Mouse (Mus musculus) spleen, adult 2 months (tissue): Measurements from ENCODE around the gene Ucp2. TPM values are rescaled to one million over a fixed set of nuclear protein-coding genes. Genes with fewer than 3 reads are reported as not detected.

ENCODE experiments used
- DNase-seq, 2 experiments: peaks; one replicate each; pipeline versions ENCODE4 v3.0.0 to v3.0.0-alpha.2; 2012 to 2021; ENCODE audit warnings: low spot score in 2 of 2, low read depth in 1 of 2
- H3K27ac ChIP-seq: fragments of 200-500 bp; 2 replicates; pipeline ENCODE4 v1.5.1; 2012; ENCODE audit warnings: low read length, inconsistent platforms; ENCODE audit not compliant: insufficient read depth
- H3K27me3 ChIP-seq: fragments of 200-500 bp; 2 replicates; pipeline ENCODE4 v1.6.1; 2012; ENCODE audit warnings: mild to moderate bottlenecking, moderate library complexity, low read length, inconsistent platforms; ENCODE audit not compliant: control insufficient read depth, insufficient read depth
- H3K36me3 ChIP-seq: fragments of 200-500 bp; 2 replicates; pipeline ENCODE4 v1.6.1; 2012; ENCODE audit warnings: mild to moderate bottlenecking, low read length, inconsistent platforms; ENCODE audit not compliant: control insufficient read depth, insufficient read depth
- H3K4me1 ChIP-seq: fragments of 200-500 bp; 2 replicates; pipeline ENCODE4 v1.6.1; 2011; ENCODE audit warnings: inconsistent platforms; ENCODE audit not compliant: control insufficient read depth, insufficient read depth, insufficient read length
- H3K4me3 ChIP-seq: fragments of 200-500 bp; 2 replicates; pipeline ENCODE4 v1.5.1; 2011; ENCODE audit warnings: mild to moderate bottlenecking, inconsistent platforms; ENCODE audit not compliant: insufficient read depth, insufficient read length; ENCODE audit errors: extremely low read depth
- CTCF ChIP-seq: fragments of 200-500 bp; IDR thresholded peaks from 2 replicates; pipeline ENCODE4 v1.5.1; 2011; ENCODE audit warnings: mild to moderate bottlenecking, inconsistent platforms; ENCODE audit not compliant: insufficient read depth, insufficient read length, insufficient replicate concordance; ENCODE audit errors: extremely low read depth
- POLR2A ChIP-seq: fragments of 200-500 bp; IDR thresholded peaks from 2 replicates; pipeline ENCODE4 v1.6.1; 2011; ENCODE audit warnings: low read depth, low read length, inconsistent platforms
- WGBS: fragments of 180-500 bp; shearing (Covaris S2); methylation state at CpG from one replicate; pipeline ENCODE4 v1.1.7; 2018; 5-methylcytosine and 5-hydroxymethylcytosine counted together
- polyA plus RNA-seq: library from polyadenylated mRNA; depleted of rRNA; stranded (reverse); fragments of >200 nt; gene quantifications from 2 replicates; pipeline ENCODE4 v1.2.3, GENCODE M21; 2012; rRNA removed

Gene Ucp2
- polyA plus RNA-seq: 991 and 1,064 TPM in 2 replicates

DNA sequence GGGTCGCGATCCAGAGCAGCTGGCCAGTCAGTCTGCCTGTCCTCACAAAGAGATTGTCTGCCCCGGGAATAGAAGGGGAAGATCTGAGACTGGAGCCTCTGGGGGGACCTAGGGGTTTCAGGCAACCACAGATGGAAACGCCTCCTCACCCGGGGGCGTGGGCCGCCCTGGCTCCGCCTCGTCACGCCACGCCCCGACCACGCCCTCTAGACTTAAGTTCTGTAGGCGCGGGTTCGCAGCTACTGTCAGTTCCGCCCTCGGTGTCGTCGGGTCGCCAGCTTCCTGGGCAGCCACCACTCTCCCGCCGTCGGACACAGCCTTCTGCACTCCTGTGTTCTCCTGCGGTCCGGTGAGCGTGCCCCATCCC, at the start of gene Ucp2:
Gene Ucp2, plus strand, starts transcription at position 221 of the 367 bp plus-strand sequence.
- Histone ChIP-seq H3K27me3 (no peaks in the 10 kb centered on the region), H3K27ac (peak within 1 kb of the TSS; percentile 92), H3K36me3 (peaks cover 26% of the 10 kb centered on the region), H3K4me3 (peak within 1 kb of the TSS; percentile 77), H3K4me1 (peaks cover 18% of the 10 kb centered on the region)
- peak; percentile 100 for TF ChIP-seq POLR2A
- no peak for TF ChIP-seq CTCF
- DNase-seq: peak; percentile 83 to 95
- under 1% methylated on average over 27 of the region's 27 CpGs for WGBS

DNA sequence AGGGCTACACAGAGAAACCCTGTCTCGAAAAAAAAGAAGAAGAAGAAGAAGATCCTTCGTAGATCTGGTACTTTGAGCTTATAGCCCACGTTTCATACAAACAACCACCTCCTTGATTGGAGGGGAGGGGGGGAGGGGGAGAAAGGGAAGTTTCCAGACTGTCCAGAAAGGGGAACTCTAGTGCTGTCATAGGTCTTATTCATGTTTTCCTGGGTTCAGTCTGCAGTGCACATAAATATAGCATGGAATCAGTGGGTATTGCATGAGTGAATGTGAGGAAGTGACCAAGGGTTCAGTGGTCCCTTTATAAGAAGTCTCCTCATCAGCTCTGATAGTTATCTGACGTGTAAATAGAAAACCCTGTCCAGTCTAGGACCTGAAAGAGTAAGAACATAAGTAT, 49.4 kb upstream of the Ucp2 start:
- Histone ChIP-seq H3K27me3 (no peaks in the 10 kb centered on the region), H3K27ac (no peak overlapping the region), H3K4me3 (no peak overlapping the region), H3K36me3 (peaks cover 29% of the 10 kb centered on the region), H3K4me1 (no peaks in the 10 kb centered on the region)
- TF ChIP-seq CTCF (no peak), POLR2A (no peak)
- 42% methylated on average over 4 of the region's 4 CpGs for WGBS
- DNase-seq: no peak

DNA sequence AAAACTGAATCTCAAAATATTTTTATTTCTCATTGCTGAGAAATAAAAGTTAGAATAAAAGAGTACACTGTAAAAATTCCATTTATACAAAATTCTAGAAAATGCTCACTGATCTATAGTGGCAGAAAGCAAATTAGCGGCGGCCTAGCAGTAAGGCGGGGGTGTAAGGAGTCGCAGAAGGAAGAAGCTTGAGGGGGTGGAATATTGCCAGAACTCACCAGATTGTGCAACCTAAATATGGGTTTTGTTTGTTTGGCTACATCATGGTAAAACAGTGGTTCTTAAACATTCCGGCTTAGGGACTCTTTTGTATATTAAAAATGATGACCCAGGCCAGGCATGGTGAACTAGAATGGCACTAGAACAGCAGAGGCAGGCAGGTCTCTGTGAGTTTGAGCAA, 46.9 kb upstream of the Ucp2 start:
- Histone ChIP-seq H3K27ac (no peak overlapping the region), H3K27me3 (no peaks in the 10 kb centered on the region), H3K4me1 (no peaks in the 10 kb centered on the region), H3K36me3 (peaks cover 27% of the 10 kb centered on the region), H3K4me3 (no peak overlapping the region)
- TF ChIP-seq CTCF (no peak), POLR2A (no peak)
- no peak for DNase-seq
- WGBS: 89% methylated on average over 5 of the region's 5 CpGs

DNA sequence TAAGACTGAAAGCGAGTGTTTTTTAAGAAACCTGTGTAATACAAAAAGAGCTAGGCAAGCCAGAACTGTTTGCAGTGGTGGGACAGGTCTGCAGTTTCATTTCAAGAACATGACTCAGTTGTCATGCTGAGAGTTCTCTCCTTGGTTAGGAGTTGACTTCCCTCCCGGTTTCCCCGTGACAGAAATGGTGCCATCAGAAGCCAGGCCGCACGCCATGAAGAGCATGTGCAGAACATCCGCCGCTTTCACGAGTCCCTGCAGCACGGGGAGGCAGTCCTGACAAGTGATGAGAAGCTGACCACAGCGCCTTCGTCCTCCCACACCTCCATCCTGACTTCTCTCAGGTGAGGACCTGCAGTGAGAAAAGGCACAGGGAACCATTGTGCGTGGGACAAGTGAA, 44.6 kb upstream of the Ucp2 start:
- Histone ChIP-seq H3K27ac (peak overlapping the region; percentile 50; the same call in 1 of the 2 replicates), H3K4me3 (no peak overlapping the region), H3K4me1 (no peaks in the 10 kb centered on the region), H3K36me3 (peaks cover 28% of the 10 kb centered on the region), H3K27me3 (no peaks in the 10 kb centered on the region)
- 90% methylated on average over 12 of the region's 12 CpGs for WGBS
- TF ChIP-seq CTCF (no peak), POLR2A (no peak)
- no peak for DNase-seq

DNA sequence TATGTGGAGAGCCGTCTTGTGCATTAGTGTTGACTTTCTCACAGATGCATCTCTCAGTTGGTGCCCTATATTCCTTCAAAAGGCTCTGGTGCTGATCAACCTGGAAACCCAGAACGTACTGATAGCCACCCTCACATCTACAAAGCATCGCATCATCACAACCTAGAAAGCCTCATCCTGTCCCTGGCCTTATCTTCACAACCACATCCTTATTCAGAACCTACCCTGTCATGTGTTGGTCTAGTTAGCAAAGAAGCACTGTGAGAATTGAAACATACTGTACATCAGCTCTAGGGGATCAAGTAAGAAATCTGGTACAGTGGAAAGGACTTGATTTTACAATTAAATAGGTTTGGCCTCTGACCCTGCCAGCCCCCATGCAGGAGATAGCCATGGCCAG, 44.2 kb upstream of the Ucp2 start:
- no peak overlapping the region for H3K4me3 ChIP-seq
- WGBS: 68% methylated on average over 3 of the region's 3 CpGs
- DNase-seq: no peak
- no peak for TF ChIP-seq CTCF
- no peak for TF ChIP-seq POLR2A
- H3K36me3 ChIP-seq: peaks cover 28% of the 10 kb centered on the region
- H3K27ac ChIP-seq: peak overlapping the region; percentile 50; the same call in 1 of the 2 replicates
- no peaks in the 10 kb centered on the region for H3K4me1 ChIP-seq
- H3K27me3 ChIP-seq: no peaks in the 10 kb centered on the region

DNA sequence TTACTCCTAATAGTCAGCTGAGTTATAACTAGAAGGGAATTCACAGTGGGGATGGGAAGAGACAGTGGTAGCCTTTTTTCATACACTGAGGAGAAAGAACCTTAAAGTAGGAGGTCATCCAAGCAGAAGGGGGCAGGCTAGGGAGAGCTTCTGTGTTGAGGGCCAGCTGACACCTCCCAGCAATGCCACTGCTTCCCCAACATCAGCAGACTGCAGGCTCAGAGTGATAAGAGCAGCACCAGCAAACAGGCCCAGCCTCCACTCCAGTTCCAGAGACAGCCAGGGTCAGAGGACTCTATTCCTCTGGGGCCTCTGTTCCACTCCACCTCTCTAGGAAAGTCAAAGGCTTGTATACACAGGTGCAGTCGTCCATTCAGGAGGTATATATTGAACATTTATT, 35.0 kb upstream of the Ucp2 start:
- no peaks in the 10 kb centered on the region for H3K27me3 ChIP-seq
- no peaks in the 10 kb centered on the region; the same call in 1 of the 2 replicates for H3K4me1 ChIP-seq
- peaks cover 21% of the 10 kb centered on the region for H3K36me3 ChIP-seq
- no peak for DNase-seq
- 82% methylated on average over 1 of the region's 1 CpGs for WGBS
- no peak overlapping the region for H3K27ac ChIP-seq
- H3K4me3 ChIP-seq: no peak overlapping the region
- no peak for TF ChIP-seq CTCF
- no peak for TF ChIP-seq POLR2A

DNA sequence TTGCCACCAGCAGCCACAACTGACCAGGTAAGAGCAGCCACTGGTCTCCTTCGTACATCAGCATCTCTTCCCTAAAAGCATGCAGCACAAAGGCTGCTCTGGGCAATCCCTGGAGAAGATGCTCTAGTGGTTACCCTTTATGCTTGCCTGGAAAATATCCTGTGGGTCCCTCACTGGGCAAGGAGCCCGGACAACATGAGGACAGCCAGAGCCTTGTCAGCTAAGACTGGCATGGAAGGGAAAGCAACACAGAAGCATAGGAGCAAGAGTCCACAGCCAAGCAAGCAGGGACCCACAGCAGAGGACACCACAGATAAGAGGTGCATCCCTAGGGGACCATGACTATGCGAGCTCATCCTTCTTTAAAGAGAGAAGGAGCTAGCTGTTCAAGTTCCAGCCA, 33.3 kb upstream of the Ucp2 start:
- H3K36me3 ChIP-seq: peaks cover 17% of the 10 kb centered on the region
- no peak for DNase-seq
- H3K4me1 ChIP-seq: no peaks in the 10 kb centered on the region; the same call in 1 of the 2 replicates
- no peak for TF ChIP-seq CTCF
- no peak for TF ChIP-seq POLR2A
- H3K4me3 ChIP-seq: no peak overlapping the region
- no peaks in the 10 kb centered on the region for H3K27me3 ChIP-seq
- WGBS: 82% methylated on average over 3 of the region's 3 CpGs
- no peak overlapping the region for H3K27ac ChIP-seq
